Mouse (Mus musculus) yolk sac, embryonic 10.5 days (tissue): ENCODE data around the gene Gm21789.
"Not testable (repeated sequence)": the region's sequence is repeated elsewhere in the genome, so short reads cannot be mapped to it uniquely, and the experiment has no call there.

Experiments used
- DNase-seq: peaks from one replicate; pipeline ENCODE4 v3.0.0-alpha.2; 2017; ENCODE audit warnings: low spot score

Gene Gm21789

DNA sequence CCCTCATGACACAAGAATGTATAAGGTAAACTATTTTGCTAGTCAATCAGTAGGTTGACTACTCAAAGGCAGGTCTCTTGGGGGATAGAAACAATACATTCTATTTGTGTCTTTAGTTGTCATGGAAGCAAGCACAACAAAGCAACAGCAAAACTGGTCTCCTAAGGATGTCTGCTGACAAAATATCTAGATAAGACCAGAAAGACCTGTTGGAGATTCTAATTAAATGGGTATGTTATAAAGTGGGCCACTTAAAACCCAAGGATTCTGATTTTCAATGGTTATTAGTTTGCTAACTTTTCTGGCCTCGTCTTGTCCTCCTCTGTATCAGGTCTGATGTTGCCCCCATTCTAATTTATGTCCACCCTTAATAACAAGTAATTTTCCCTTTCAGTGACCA is at the start of gene Gm21789:
TSS of gene Gm21789 (plus strand) at position 301 of the 400 bp plus-strand sequence.
- not testable (repeated sequence) for DNase-seq

- not testable (repeated sequence) for DNase-seq
Measured at GRCm38 (mm10) chrX:32894325-32894724, 47.2 kb upstream of the Gm21789 start, which contains the start of gene Btbd35f30. Btbd35f30 (plus strand) TSS chrX:32894625.

DNA sequence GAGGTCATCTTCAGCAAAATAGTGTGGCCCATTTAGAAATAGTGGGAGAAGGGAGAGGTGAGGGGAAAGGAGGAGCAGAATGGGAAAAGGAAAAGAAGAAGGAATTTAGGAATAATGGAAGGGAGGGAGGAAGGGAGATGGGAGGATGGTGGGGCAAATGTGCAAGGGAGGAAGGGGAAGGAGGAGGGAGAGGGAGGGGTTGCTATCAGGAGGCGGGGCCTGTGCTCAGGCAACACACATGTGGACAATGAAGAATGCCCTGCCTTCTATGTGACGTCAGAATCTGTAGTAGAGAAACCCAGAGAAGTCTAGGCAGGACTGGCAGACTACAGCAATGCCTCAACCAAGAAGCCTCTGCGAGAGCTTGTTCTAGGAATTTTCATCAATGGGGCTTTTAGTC is 32.0 kb downstream of the Gm21789 start, which contains the start of gene Btbd35f5:
TSS of gene Btbd35f5 (plus strand) at position 301 of the 400 bp plus-strand sequence.
- not testable (repeated sequence) for DNase-seq
